Mouse (Mus musculus) heart, postnatal 4 days (tissue): ENCODE measurements around the gene Tenm1. TPM values are rescaled to one million over a fixed set of nuclear protein-coding genes. Genes with fewer than 3 reads are reported as not detected.

ENCODE experiments used
- total RNA-seq, 2 experiments: library from RNA; stranded (reverse); gene quantifications; 2 replicates each; pipeline ENCODE4 v1.2.3; 2021

The Tenm1 gene
- total RNA-seq, 2 experiments from 2014 or later = not detected

Other genes starting within 250 kb of the Tenm1 start
- not detected for gene Tex13c1, start 162.0 kb upstream of the Tenm1 start, total RNA-seq